Mouse (Mus musculus) midbrain, embryonic 16.5 days (tissue): ENCODE results near the gene Rtkn. TPM values are rescaled to one million over a fixed set of nuclear protein-coding genes. Genes with fewer than 3 reads are reported as not detected.
A peak's percentile ranks its signal among the peaks of the same experiment; 100 is the strongest.

Experiments used
- ATAC-seq: fragments of 200-750 bp; cut with Nextera tagmentation; 2 replicates; pipeline ENCODE4 v1.8.0; 2017; ENCODE audit warnings: moderate TSS enrichment
- H3K27ac ChIP-seq: fragments of 300-500 bp; sonication (generic); 2 replicates; pipeline ENCODE4 v1.5.1; 2014; ENCODE audit warnings: mild to moderate bottlenecking, low read length, mixed read lengths
- H3K27me3 ChIP-seq: fragments of 300-500 bp; sonication (generic); 2 replicates; pipeline ENCODE4 v1.6.1; 2014; ENCODE audit warnings: low read depth, low read length, mixed read lengths; ENCODE audit not compliant: control insufficient read depth, insufficient read depth
- H3K36me3 ChIP-seq: fragments of 300-500 bp; sonication (generic); 2 replicates; pipeline ENCODE4 v1.6.1; 2014; ENCODE audit warnings: mild to moderate bottlenecking, low read length, moderate library complexity, mixed read lengths; ENCODE audit not compliant: control insufficient read depth, insufficient read depth
- H3K4me1 ChIP-seq: fragments of 300-500 bp; sonication (generic); 2 replicates; pipeline ENCODE4 v1.6.1; 2014; ENCODE audit warnings: mild to moderate bottlenecking, low read length, mixed read lengths; ENCODE audit not compliant: control insufficient read depth, insufficient read depth
- H3K4me2 ChIP-seq: fragments of 300-500 bp; sonication (generic); 2 replicates; pipeline ENCODE4 v1.6.1; 2014; ENCODE audit warnings: mild to moderate bottlenecking, low read length, mixed read lengths
- H3K4me3 ChIP-seq: fragments of 300-500 bp; sonication (generic); 2 replicates; pipeline ENCODE4 v1.5.1; 2014; ENCODE audit warnings: low read depth, mild to moderate bottlenecking, low read length, moderate library complexity, mixed read lengths
- H3K9ac ChIP-seq: fragments of 300-500 bp; sonication (generic); 2 replicates; pipeline ENCODE4 v1.6.1; 2014; ENCODE audit warnings: low read depth, low read length, mixed read lengths
- H3K9me3 ChIP-seq: fragments of 300-500 bp; sonication (generic); replicated peaks from 2 replicates; pipeline ENCODE4 v1.6.1; 2014; ENCODE audit warnings: mild to moderate bottlenecking, low read length, mixed read lengths; ENCODE audit not compliant: control insufficient read depth, poor library complexity, severe bottlenecking
- WGBS: fragments of 180-500 bp; shearing (Covaris S2); extraction: QIAGEN DNeasy Blood & Tissue Kit; methylation state at CpG from one replicate; pipeline ENCODE4 v1.1.7; 2014; 5-methylcytosine and 5-hydroxymethylcytosine counted together
- polyA plus RNA-seq: library from polyadenylated mRNA; unstranded; fragments of >200 nt; fragmentation: Nextera tagmentation; extraction: Ambion mirVana; gene quantifications from 2 replicates; pipeline ENCODE4 v1.2.1, GENCODE M21; 2015

The Rtkn gene
- polyA plus RNA-seq, 1 experiment from 2014 or later: 10.7 TPM

DNA sequence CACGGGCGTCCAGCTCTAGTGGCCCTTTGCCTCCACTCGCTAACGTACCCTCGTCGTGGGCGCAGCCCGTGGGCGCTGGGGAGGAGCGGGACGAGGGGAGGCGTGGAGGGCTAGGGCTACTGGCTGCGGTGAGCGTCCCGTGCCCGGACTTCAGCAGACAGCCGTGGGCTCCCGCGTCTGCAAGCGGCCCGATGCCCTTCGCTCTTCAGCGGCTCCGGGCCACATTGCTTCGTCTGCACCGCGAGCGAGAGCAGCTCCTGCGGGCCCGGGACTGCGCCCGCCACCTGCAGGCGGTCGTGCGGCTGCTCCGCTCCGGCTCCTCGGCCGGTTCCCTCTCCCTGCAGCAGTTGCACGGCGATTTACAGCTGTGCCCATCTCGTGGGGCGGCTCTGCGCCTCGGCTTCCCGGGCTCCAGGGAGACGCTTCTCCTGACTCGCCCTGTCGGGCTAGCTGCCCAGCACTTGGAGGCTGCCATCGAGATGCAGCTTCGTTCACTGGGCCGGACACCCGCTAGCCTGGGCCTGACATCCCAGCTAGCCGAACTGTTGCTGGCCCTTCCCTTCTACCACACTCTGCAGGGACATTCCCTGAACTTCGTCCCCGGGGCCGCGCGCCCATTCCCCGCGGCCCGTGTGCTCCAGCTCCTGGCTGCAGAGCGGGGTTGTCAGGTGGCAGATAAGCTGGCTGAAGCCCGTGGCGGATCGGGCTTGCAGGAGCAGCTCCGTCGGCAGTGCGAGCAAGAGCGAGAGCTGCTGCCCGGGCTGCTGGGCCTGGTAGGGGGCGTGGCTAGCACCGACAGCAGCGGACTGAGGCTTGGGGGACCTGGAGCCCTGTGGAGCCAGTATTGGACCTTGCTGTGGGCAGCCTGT lies 33.3 kb upstream of the Rtkn start:
- Histone ChIP-seq H3K4me3 (peak overlapping the region; percentile 84), H3K9ac (peak overlapping the region; percentile 94), H3K9me3 (no peaks in the 10 kb centered on the region), H3K27me3 (peaks cover 3% of the 10 kb centered on the region; the same call in 1 of the 2 replicates), H3K36me3 (no peaks in the 10 kb centered on the region), H3K27ac (peak overlapping the region; percentile 88), H3K4me2 (peak overlapping the region; percentile 98), H3K4me1 (peaks cover 16% of the 10 kb centered on the region)
- ATAC-seq: peak; percentile 71
- under 1% methylated on average over 63 of the region's 74 CpGs for WGBS

DNA sequence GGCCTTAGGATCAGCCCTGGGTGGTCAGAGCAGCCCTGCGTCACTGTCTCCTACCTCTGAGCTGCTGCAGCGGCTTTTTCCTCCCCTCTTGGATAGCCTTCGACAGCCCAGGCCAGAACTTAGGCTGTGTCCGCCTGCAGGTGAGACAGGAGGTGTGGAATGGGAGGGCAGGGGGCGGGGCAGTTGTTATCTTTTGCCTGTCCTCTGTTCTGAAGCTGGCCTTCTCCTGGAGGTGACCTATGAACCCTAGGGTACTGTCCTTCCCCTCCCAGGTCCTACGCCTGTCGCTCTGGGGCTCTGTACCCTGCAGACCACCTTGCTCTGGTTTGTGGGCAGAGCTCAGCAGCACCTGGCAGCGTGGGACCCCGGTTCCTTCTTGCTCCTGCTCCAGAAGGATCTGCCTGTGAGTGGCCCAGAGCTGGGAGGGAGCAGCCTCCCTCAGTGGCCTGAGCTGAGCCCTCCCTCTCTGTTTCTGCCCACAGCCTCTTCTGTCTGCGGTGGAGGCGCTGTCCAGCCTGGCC lies 32.1 kb upstream of the Rtkn start:
- 41% methylated on average over 11 of the region's 11 CpGs for WGBS

DNA sequence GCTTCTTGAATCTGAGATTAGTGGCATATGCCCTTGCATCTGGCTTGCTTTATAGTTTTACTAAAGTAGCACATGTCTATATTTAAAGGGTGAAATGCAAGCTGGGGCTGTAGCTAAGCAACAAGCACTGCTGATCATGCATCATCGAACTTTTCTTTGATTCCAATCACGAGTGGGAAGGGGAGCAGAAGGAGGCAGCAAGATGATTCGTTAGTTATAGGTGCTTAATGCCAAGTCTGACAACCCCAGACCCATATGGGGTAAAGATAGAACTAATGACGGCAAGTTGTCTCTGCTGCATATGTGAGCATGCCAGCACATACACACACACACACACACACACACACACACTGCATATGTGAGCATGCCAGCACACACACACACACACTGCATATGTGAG lies 31.1 kb upstream of the Rtkn start:
- Histone ChIP-seq H3K4me1 (peaks cover 26% of the 10 kb centered on the region), H3K9me3 (no peaks in the 10 kb centered on the region), H3K9ac (no peak overlapping the region), H3K27me3 (no peaks in the 10 kb centered on the region), H3K36me3 (peaks cover 4% of the 10 kb centered on the region; the same call in 1 of the 2 replicates), H3K27ac (no peak overlapping the region), H3K4me3 (no peak overlapping the region), H3K4me2 (no peak overlapping the region)
- 69% methylated on average over 4 of the region's 4 CpGs for WGBS
- no peak for ATAC-seq

More for the DNA sequence above, 32.1 kb upstream of the Rtkn start:
- peaks cover 3% of the 10 kb centered on the region; the same call in 1 of the 2 replicates for H3K27me3 ChIP-seq
- H3K36me3 ChIP-seq: peaks cover 4% of the 10 kb centered on the region; the same call in 1 of the 2 replicates
- peaks cover 22% of the 10 kb centered on the region for H3K4me1 ChIP-seq
- no peak overlapping the region for H3K27ac ChIP-seq
- ATAC-seq: no peak
- no peaks in the 10 kb centered on the region for H3K9me3 ChIP-seq
- H3K9ac ChIP-seq: peak overlapping the region; percentile 94
- H3K4me3 ChIP-seq: peak overlapping the region; percentile 84
- H3K4me2 ChIP-seq: peak overlapping the region; percentile 98

DNA sequence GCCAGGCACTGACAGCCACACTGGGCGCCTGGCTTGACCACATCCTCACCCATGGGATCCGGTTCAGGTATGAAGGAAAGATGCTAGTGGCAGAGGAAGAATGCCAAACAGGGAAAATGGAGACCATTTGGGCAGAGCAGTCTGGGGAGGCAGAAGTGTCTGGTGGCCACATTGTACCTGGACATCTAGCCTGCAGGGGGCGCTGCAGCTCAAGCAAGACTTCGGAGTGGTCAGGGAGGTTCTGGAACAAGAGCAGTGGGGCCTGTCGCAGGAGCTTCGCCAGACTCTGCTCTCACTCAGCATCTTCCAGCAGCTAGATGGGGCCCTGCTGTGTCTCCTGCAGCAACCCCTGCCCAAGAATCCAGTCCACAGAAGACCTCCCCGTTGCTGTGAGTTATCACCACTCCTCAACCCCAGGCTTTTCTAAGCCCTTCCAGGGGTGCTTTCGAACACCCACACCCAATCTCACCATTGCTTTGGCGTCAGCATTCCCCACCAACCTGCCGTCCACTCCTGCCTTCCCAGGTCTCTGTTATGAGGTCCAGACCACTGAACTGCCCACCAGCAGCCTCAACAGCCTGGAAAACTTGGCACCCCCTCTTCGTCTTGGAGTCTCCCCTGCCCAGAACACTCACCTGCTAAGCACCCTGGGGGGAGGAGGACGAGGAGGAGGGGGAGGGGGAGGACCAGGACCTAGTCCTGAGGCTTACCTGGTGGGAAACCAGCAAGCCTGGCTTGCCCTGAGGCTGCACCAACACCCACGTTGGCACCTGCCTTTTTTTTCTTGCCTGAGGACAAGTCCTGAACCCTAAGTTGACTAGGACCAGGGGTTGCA lies 27.5 kb upstream of the Rtkn start:
- H3K4me3 ChIP-seq: no peak overlapping the region
- WGBS: 34% methylated on average over 13 of the region's 13 CpGs

DNA sequence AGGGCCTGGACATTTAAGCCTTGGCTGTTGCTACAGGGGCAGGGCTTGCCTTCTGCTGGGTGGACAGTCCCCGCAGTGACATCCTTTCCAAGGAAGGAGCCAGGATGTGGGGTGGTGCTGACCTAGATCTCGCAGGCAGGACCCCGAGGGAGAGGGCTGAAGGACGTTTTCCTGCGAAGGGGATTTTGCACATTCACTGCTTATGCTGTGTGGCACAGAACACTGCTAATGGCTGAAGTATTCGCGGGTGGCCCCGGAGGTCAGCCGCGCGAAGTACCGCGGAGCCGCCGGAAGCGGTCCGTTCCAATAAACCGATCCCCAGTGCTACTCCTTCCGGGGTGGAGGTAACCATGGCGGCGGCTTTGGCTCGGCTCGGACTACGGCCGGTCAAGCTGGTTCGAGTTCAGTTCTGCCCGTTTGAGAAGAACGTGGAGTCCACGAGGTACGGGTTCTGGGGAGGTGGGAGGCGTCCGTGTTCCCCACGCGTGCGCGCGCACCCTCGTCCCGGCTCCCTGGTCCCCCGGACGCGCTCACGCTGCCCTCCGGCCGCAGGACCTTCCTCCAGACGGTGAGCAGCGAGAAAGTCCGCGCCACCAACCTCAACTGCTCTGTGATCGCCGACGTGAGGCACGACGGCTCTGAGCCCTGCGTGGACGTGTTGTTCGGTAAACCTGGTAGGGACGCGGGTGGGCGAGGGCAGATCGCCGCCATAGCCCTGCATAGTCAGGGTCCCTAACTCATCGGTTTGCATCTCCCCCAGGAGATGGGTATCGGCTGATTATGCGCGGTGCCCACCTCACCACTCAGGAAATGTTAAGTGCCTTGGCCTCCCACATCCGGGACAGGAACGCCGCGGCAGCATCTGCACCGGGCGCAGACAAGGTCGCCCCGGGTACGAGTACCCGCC lies 26.2 kb upstream of the Rtkn start, which contains the start of gene Mrpl53:
Mrpl53 (plus strand) TSS at position 279 of the 907 bp plus-strand sequence.
- peak; percentile 91 for ATAC-seq
- WGBS: under 1% methylated on average over 76 of the region's 76 CpGs
- peak within 1 kb of the TSS; percentile 71 for H3K27ac ChIP-seq
- H3K9ac ChIP-seq: peak within 1 kb of the TSS; percentile 86
- no peaks in the 10 kb centered on the region for H3K9me3 ChIP-seq
- peak within 1 kb of the TSS; percentile 85 for H3K4me3 ChIP-seq
- H3K27me3 ChIP-seq: no peaks in the 10 kb centered on the region
- peaks cover 19% of the 10 kb centered on the region for H3K4me1 ChIP-seq
- H3K36me3 ChIP-seq: peaks cover 4% of the 10 kb centered on the region; the same call in 1 of the 2 replicates
- H3K4me2 ChIP-seq: peak within 1 kb of the TSS; percentile 96

More for the DNA sequence above, 27.5 kb upstream of the Rtkn start:
- H3K36me3 ChIP-seq: peaks cover 4% of the 10 kb centered on the region; the same call in 1 of the 2 replicates
- H3K4me2 ChIP-seq: peak overlapping the region; percentile 96
- H3K9ac ChIP-seq: peak overlapping the region; percentile 86; the same call in 1 of the 2 replicates
- H3K27ac ChIP-seq: peak overlapping the region; percentile 71; the same call in 1 of the 2 replicates
- H3K4me1 ChIP-seq: peaks cover 27% of the 10 kb centered on the region
- no peaks in the 10 kb centered on the region for H3K9me3 ChIP-seq
- ATAC-seq: 0 out of 2 replicates have a peak, but pooled peaks have one; percentile 3
- no peaks in the 10 kb centered on the region for H3K27me3 ChIP-seq

DNA sequence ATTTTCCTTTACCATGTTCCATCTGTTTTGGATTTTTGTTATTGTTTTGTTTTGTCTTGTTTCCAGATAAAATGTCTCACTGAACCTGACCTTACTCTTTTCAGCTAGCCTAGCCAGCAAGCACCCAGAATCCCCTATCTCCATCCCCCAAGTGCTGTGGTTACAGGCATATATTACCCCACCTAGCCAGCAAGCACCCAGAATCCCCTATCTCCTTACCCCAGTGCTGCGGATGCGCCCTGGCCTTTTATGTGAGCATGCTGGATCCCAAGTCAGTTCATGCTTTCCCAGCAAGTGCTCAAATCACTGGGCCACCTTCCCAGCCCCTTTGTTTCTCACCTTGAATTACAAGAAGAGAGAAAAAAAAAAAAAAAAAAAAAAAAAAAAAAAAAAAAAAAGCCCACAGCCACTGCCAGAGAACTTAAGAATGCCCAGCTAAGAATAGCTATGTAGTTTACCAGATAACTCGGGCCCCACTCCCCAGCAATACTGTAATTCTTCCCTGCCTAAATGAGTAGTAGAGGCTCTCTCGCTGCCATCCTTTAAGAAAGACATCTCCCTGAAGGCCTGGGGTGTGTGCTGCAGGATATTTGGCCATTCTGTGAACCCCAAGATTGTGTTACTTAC lies 23.6 kb upstream of the Rtkn start:
- H3K9ac ChIP-seq: no peak overlapping the region
- no peaks in the 10 kb centered on the region for H3K9me3 ChIP-seq
- ATAC-seq: no peak
- H3K4me1 ChIP-seq: peaks cover 31% of the 10 kb centered on the region
- WGBS: 86% methylated on average over 4 of the region's 4 CpGs
- H3K4me2 ChIP-seq: no peak overlapping the region
- no peak overlapping the region for H3K27ac ChIP-seq
- H3K36me3 ChIP-seq: peaks cover 4% of the 10 kb centered on the region; the same call in 1 of the 2 replicates
- no peak overlapping the region for H3K4me3 ChIP-seq
- no peaks in the 10 kb centered on the region for H3K27me3 ChIP-seq

DNA sequence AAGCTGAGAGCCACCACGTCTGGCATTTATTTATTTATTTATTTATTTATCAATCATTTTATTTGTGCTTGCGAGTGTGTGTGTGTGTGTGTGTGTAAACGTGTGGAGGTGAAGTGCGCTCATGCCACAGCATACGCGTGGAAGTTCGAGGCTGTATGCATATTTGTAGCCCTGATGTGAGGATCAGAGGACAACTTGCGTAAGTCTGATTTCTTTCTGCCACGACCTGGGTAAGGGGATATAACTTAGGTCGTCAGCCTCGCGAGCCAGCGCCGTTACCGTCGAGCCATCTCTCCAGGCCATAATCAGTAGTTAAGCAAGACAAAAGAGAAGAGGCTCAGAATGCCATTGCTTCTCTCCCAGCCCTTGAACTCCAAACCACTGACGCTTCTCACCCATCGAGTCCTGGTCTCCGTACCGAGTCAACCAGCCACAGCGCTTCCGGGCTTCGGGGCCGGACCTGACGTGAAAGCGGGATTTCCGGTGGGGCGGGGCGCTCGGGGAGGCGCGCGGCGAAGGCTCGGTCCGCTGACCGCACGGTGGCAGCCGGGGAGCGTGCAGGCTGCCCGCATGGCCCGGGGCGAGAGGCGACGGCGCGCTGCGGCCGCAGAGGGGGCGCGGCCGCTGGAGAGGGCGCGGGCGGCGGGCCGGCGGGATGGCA lies 20.1 kb upstream of the Rtkn start, which contains the start of gene Mogs:
Mogs (plus strand) TSS at position 486 of the 661 bp plus-strand sequence.
- H3K4me3 ChIP-seq: peak within 1 kb of the TSS; percentile 86
- peaks cover 27% of the 10 kb centered on the region for H3K4me1 ChIP-seq
- H3K27me3 ChIP-seq: no peaks in the 10 kb centered on the region
- 3% methylated on average over 45 of the region's 58 CpGs for WGBS
- ATAC-seq: peak; percentile 87
- no peaks in the 10 kb centered on the region for H3K9me3 ChIP-seq
- H3K36me3 ChIP-seq: peaks cover 15% of the 10 kb centered on the region
- peak within 1 kb of the TSS; percentile 93 for H3K9ac ChIP-seq
- H3K4me2 ChIP-seq: peak within 1 kb of the TSS; percentile 95
- peak within 1 kb of the TSS; percentile 81 for H3K27ac ChIP-seq
